Mouse (Mus musculus) hindbrain, embryonic 15.5 days (tissue): ENCODE measurements around the gene Gm2001. TPM values are rescaled to one million over a fixed set of nuclear protein-coding genes. Genes with fewer than 3 reads are reported as not detected.

ENCODE experiments used
- polyA plus RNA-seq: library from polyadenylated mRNA; unstranded; fragments of >200 nt; fragmentation: Nextera tagmentation; extraction: Ambion mirVana; gene quantifications from 2 replicates; pipeline ENCODE4 v1.2.1, GENCODE M21; 2015

Gm2001 gene
- polyA plus RNA-seq, 1 experiment from 2014 or later: not detected

Other genes with a start within 250 kb of the Gm2001 start
- gene Oog1, start 239.7 kb downstream of the Gm2001 start, polyA plus RNA-seq: not detected in 2 replicates
- gene Gm4027, start 223.5 kb downstream of the Gm2001 start, polyA plus RNA-seq: not detected in 2 replicates
- gene Gm16381, start 197.7 kb downstream of the Gm2001 start, polyA plus RNA-seq: not detected in 2 replicates
- gene Gm21319, start 66.6 kb downstream of the Gm2001 start, polyA plus RNA-seq: not detected in 2 replicates
- gene Gm21936, start 46.8 kb downstream of the Gm2001 start, polyA plus RNA-seq: not detected in 2 replicates
- not detected in 2 replicates for gene BB287469, start 25.8 kb downstream of the Gm2001 start, polyA plus RNA-seq
- gene Gm2016, start 31.7 kb upstream of the Gm2001 start, polyA plus RNA-seq: not detected in 2 replicates
- gene Gm2022, start 53.0 kb upstream of the Gm2001 start, polyA plus RNA-seq: not detected in 2 replicates
- gene Gm2035, start 77.5 kb upstream of the Gm2001 start, polyA plus RNA-seq: not detected in 2 replicates
- gene Gm2042, start 111.7 kb upstream of the Gm2001 start, polyA plus RNA-seq: not detected in 2 replicates
- gene Gm2075, start 169.5 kb upstream of the Gm2001 start, polyA plus RNA-seq: not detected in 2 replicates
- gene Gm6803, start 176.4 kb upstream of the Gm2001 start, polyA plus RNA-seq: not detected in 2 replicates
- gene Gm2056, start 184.7 kb upstream of the Gm2001 start, polyA plus RNA-seq: not detected in 2 replicates
- gene Gm16368, start 241.4 kb upstream of the Gm2001 start, polyA plus RNA-seq: not detected in 2 replicates